Mouse (Mus musculus) heart, embryonic 14.5 days (tissue): ENCODE results near the gene RPS10-NUDT3. TPM values are rescaled to one million over a fixed set of nuclear protein-coding genes. Genes with fewer than 3 reads are reported as not detected.

ENCODE experiments used
- ATAC-seq: fragments of 200-750 bp; cut with Nextera tagmentation; 2 replicates; pipeline ENCODE4 v1.8.0; 2017; ENCODE audit warnings: low read depth, moderate TSS enrichment; ENCODE audit not compliant: insufficient number of reproducible peaks, insufficient read depth, low FRiP score
- H3K27ac ChIP-seq, 2 experiments: fragments of 200-500 bp in 1 of 2; fragments of 300-500 bp in 1 of 2; sonication (generic) in 1 of 2; replicated peaks in 1 of 2; 2 replicates each; pipeline ENCODE4 v1.5.1; 2012 to 2014; ENCODE audit warnings: low read depth in 2 of 2, low read length in 2 of 2, control low read depth in 1 of 2, mild to moderate bottlenecking in 1 of 2, mixed read lengths in 1 of 2; ENCODE audit not compliant: control insufficient read depth in 1 of 2, insufficient read depth in 1 of 2
- H3K27me3 ChIP-seq: fragments of 300-500 bp; sonication (generic); 2 replicates; pipeline ENCODE4 v1.6.1; 2014; ENCODE audit warnings: mild to moderate bottlenecking, low read length, control low read depth; ENCODE audit not compliant: control insufficient read depth, insufficient read depth
- H3K36me3 ChIP-seq: fragments of 300-500 bp; sonication (generic); 2 replicates; pipeline ENCODE4 v1.6.1; 2014; ENCODE audit warnings: mild to moderate bottlenecking, control low read depth, low read length, mixed read lengths; ENCODE audit not compliant: control insufficient read depth, insufficient read depth
- H3K4me1 ChIP-seq, 2 experiments: fragments of 200-500 bp in 1 of 2; fragments of 300-500 bp in 1 of 2; sonication (generic) in 1 of 2; 2 replicates each; pipeline ENCODE4 v1.6.1; 2012 to 2014; ENCODE audit warnings: low read length in 2 of 2, control low read depth in 1 of 2, mixed read lengths in 1 of 2; ENCODE audit not compliant: control insufficient read depth in 2 of 2, insufficient read depth in 2 of 2
- H3K4me2 ChIP-seq: fragments of 300-500 bp; sonication (generic); 2 replicates; pipeline ENCODE4 v1.6.1; 2014; ENCODE audit warnings: mild to moderate bottlenecking, low read length
- H3K4me3 ChIP-seq, 2 experiments: fragments of 200-500 bp in 1 of 2; fragments of 300-500 bp in 1 of 2; sonication (generic) in 1 of 2; 2 replicates each; pipeline ENCODE4 v1.5.1; 2012 to 2014; ENCODE audit warnings: low read length in 2 of 2, mild to moderate bottlenecking in 2 of 2, control low read depth in 1 of 2, low read depth in 1 of 2, moderate library complexity in 1 of 2; ENCODE audit not compliant: control insufficient read depth in 1 of 2, insufficient read depth in 1 of 2
- H3K9ac ChIP-seq: fragments of 300-500 bp; sonication (generic); 2 replicates; pipeline ENCODE4 v1.6.1; 2014; ENCODE audit warnings: mild to moderate bottlenecking, low read length
- H3K9me3 ChIP-seq: fragments of 300-500 bp; sonication (generic); 2 replicates; pipeline ENCODE4 v1.6.1; 2016; ENCODE audit warnings: low read length, control low read depth; ENCODE audit not compliant: control insufficient read depth
- WGBS: fragments of 180-500 bp; shearing (Covaris S2); extraction: QIAGEN DNeasy Blood & Tissue Kit; methylation state at CpG from one replicate; pipeline ENCODE4 v1.1.7; 2014; 5-methylcytosine and 5-hydroxymethylcytosine counted together
- polyA plus RNA-seq: library from polyadenylated mRNA; unstranded; fragments of >200 nt; fragmentation: Nextera tagmentation; extraction: Ambion mirVana; gene quantifications from 2 replicates; pipeline ENCODE4 v1.2.1, GENCODE M21; 2014

RPS10-NUDT3 gene
- polyA plus RNA-seq, 1 experiment from 2014 or later: not detected

DNA sequence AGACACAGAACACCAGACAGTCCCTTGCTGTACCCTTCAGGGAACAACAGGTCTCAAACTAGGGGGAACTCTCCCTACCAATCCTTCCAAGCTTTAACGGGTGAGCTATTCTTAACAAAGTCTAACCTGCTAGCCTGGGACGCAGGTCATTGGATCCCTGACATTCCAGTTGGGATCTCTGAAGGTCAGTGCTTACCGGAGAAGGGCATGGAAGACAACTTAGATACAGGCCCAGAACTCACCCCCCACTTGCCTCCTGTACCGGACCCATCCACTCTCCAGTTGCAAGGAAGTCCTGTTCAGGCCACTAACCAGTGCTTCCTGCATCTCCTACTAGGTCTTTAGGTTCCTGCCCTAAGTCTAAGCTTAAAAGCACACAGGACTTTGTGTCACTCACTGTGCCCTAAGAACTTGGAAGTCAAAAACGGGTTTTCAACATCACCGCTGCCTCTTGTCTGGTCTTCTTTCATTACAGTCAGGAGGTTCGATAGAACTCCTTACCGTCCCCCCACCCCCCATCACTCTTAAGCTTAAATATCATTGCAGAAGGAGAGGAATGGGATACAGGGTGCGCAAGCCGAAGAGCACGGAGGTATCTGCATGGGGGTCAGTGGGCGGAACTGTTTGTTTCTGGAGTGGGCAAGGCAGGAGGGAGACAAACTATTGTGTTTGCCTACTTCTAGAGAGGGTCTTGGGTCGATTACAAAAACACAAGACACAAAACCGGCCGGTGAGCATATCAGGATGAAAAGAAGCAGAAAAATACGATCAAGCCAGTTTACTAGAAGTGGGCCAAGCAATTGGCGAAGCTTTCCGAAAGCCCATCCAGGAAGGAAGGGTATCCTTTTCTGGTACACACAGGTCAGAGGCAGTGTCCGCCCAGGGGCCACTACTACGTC lies 80.7 kb downstream of the RPS10-NUDT3 start:
- no peaks in the 10 kb centered on the region for H3K36me3 ChIP-seq
- H3K9ac ChIP-seq: peak overlapping the region; percentile 78
- peak overlapping the region; percentile 79 to 91 for H3K27ac ChIP-seq
- no peaks in the 10 kb centered on the region for H3K27me3 ChIP-seq
- WGBS: 49% methylated on average over 20 of the region's 20 CpGs
- no peaks in the 10 kb centered on the region for H3K9me3 ChIP-seq
- H3K4me2 ChIP-seq: peak overlapping the region; percentile 93
- ATAC-seq: no peak
- peaks cover 29 to 31% of the 10 kb centered on the region in 2 experiments for H3K4me1 ChIP-seq
- H3K4me3 ChIP-seq: peak overlapping the region; percentile 77 to 82

DNA sequence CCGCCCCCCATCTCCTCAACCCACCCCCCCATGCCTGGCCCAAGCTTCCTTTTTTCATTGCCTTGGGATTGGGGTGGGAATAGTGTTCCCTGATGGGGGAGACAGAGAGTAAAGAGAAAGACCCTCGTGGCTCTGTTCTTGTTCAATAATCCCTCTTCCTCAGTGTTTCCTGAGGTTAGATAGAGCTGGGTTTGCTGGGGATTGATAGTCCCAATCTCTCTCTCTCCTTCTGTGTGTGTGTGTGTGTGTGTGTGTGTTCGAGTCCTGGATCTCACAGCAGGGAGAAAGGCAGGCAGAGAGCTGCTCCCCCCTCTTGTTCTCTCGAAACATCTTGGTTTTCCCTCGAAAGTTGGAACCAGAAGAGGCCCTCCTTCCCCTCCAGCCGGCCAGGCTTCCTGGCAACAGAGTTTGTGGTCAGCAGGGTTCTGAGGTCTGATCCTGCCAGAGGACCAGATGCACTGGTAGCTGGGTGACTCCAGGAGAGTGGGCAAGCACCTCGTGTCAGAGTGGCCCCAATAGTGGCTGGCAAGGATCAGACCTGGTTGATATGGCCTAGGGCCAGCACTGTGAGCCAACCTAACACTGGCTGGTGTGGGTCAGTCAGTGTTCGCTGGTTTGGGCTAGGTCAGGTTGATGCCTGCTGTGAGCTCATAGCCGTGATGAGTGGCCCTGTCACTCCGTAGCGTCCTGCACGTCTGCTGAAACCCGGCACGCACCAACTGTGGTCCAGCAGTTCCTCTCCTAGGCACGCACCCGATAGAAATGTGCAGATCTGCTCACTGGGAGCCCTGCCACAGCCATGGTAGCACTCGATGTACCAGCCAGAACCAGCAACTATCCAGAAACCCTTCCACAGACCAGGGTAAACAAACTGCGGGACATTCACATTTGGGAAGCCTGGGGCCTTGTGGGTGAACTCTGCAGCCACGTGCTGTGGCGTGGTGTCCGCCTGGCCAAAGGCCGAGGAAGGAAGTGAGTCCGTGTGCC lies 82.5 kb downstream of the RPS10-NUDT3 start:
- no peak overlapping the region for H3K9ac ChIP-seq
- H3K27me3 ChIP-seq: no peaks in the 10 kb centered on the region
- no peak overlapping the region for H3K27ac ChIP-seq

GRCm38 (mm10) chr17:27551393-27551940 lies 83.6 kb downstream of the RPS10-NUDT3 start:
- Histone ChIP-seq H3K9ac (no peak overlapping the region), H3K27ac (no peak overlapping the region), H3K27me3 (no peaks in the 10 kb centered on the region), H3K4me1 (peaks cover 18 to 28% of the 10 kb centered on the region in 2 experiments), H3K36me3 (no peaks in the 10 kb centered on the region), H3K9me3 (no peaks in the 10 kb centered on the region), H3K4me2 (no peak overlapping the region), H3K4me3 (no peak overlapping the region)
- WGBS: 60% methylated on average over 10 of the region's 10 CpGs
- ATAC-seq: no peak

More for the DNA sequence above, 82.5 kb downstream of the RPS10-NUDT3 start:
- WGBS: 78% methylated on average over 23 of the region's 23 CpGs
- no peak overlapping the region for H3K4me2 ChIP-seq
- no peak overlapping the region for H3K4me3 ChIP-seq
- no peak for ATAC-seq
- H3K9me3 ChIP-seq: no peaks in the 10 kb centered on the region
- H3K4me1 ChIP-seq: peaks cover 19 to 23% of the 10 kb centered on the region in 2 experiments
- H3K36me3 ChIP-seq: no peaks in the 10 kb centered on the region

DNA sequence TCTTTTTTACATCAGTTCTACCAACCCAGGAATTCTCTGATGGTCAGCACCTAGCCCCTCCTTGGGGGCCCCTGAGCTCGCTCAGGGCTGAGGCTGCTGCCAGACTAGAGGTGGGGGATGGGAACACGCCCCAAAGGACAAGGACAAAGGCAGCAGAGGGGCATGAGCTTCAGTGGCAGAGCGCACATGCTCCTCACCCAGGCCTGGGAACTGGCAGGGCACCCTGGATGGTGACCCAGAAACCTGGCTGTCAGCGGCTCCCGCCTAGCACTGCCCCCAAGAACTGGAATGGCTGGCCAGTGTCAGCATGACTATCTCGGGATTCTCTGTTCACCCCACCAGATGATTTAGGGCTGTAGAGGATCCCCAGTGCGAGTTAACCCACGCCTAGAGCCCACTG lies 85.8 kb downstream of the RPS10-NUDT3 start:
- no peak for ATAC-seq
- no peak overlapping the region for H3K4me2 ChIP-seq
- H3K4me1 ChIP-seq: peaks cover 6 to 13% of the 10 kb centered on the region in 2 experiments
- WGBS: 62% methylated on average over 8 of the region's 8 CpGs
- H3K36me3 ChIP-seq: no peaks in the 10 kb centered on the region
- no peak overlapping the region for H3K4me3 ChIP-seq
- no peaks in the 10 kb centered on the region for H3K9me3 ChIP-seq
- peak overlapping the region; percentile 25; the same call in 1 of the 2 replicates for H3K9ac ChIP-seq
- H3K27ac ChIP-seq: no peak overlapping the region
- no peaks in the 10 kb centered on the region for H3K27me3 ChIP-seq

DNA sequence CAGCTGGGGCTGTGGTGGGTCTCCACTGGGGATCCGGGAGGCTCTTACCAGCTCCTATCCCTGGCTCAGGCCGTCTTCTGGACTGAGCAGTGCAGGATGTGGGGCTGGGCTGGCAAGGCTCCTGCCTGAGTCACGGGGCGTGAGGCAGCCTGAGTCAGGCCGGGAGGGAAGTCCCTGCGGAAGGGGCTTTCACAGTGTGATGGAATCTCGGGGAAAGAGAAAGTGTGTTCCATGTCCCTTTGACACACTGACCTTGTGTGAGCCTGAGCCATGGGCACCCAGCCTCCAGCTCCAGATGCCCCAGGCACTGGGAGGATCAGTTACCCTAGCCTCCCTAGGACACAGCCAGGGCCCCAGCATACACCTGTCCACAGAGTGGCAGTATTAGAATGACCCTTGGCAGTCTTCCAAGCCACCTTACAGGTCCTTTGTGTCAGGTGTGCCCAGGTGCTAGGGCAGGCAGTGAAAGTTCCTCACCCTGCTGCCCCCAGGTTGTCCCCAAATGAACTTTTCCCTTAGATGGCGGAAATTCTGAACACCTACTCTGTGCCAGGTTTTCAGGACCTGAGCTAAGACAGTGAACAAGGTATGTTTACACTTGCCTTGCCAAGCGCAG lies 87.7 kb downstream of the RPS10-NUDT3 start:
- no peak overlapping the region for H3K4me3 ChIP-seq
- no peaks in the 10 kb centered on the region for H3K9me3 ChIP-seq
- H3K36me3 ChIP-seq: no peaks in the 10 kb centered on the region
- WGBS: 61% methylated on average over 9 of the region's 9 CpGs
- peaks cover 6 to 11% of the 10 kb centered on the region in 2 experiments; a peak in 3 of 4 replicates for H3K4me1 ChIP-seq
- no peaks in the 10 kb centered on the region for H3K27me3 ChIP-seq
- ATAC-seq: peak; percentile 37; the same call in 1 of the 2 replicates
- no peak overlapping the region for H3K27ac ChIP-seq
- H3K9ac ChIP-seq: no peak overlapping the region; the same call in 1 of the 2 replicates
- no peak overlapping the region for H3K4me2 ChIP-seq

GRCm38 (mm10) chr17:27546574-27547085 lies 88.4 kb downstream of the RPS10-NUDT3 start:
- no peaks in the 10 kb centered on the region for H3K27me3 ChIP-seq
- no peaks in the 10 kb centered on the region for H3K36me3 ChIP-seq
- WGBS: 61% methylated on average over 7 of the region's 7 CpGs
- H3K4me2 ChIP-seq: no peak overlapping the region
- peaks cover 6 to 11% of the 10 kb centered on the region in 2 experiments; a peak in 3 of 4 replicates for H3K4me1 ChIP-seq
- no peak for ATAC-seq
- H3K9me3 ChIP-seq: no peaks in the 10 kb centered on the region
- no peak overlapping the region for H3K9ac ChIP-seq
- no peak overlapping the region for H3K27ac ChIP-seq
- H3K4me3 ChIP-seq: no peak overlapping the region
